Mouse (Mus musculus) testis, postnatal 14 days (tissue): ENCODE measurements around the gene Adgrl1.

Source experiments
- DNase-seq: peaks from one replicate; pipeline ENCODE4 v3.0.0; 2021; ENCODE audit warnings: low spot score

The Adgrl1 gene

GRCm38 (mm10) chr8:83899363-83900252 lies at the start of gene Adgrl1:
Gene Adgrl1 (plus strand): TSS chr8:83900105.
- DNase-seq: peak; percentile 94

GRCm38 (mm10) chr8:83852329-83852728 lies 47.6 kb upstream of the Adgrl1 start:
- no peak for DNase-seq

- DNase-seq: no peak
Measured at GRCm38 (mm10) chr8:83853323-83854050, 46.4 kb upstream of the Adgrl1 start.

- no peak for DNase-seq
Measured at GRCm38 (mm10) chr8:83856486-83857065, 43.3 kb upstream of the Adgrl1 start.

- DNase-seq: no peak
Measured at GRCm38 (mm10) chr8:83862439-83863268, 37.3 kb upstream of the Adgrl1 start.

- DNase-seq: peak; percentile 66
Measured at GRCm38 (mm10) chr8:83874881-83875655, 24.8 kb upstream of the Adgrl1 start.

GRCm38 (mm10) chr8:83875656-83876040 lies 24.3 kb upstream of the Adgrl1 start:
- DNase-seq: no peak

GRCm38 (mm10) chr8:83876080-83876837 lies 23.6 kb upstream of the Adgrl1 start:
- no peak for DNase-seq

- no peak for DNase-seq
Measured at GRCm38 (mm10) chr8:83876838-83877223, 23.1 kb upstream of the Adgrl1 start.

- no peak for DNase-seq
Measured at GRCm38 (mm10) chr8:83888409-83888808, 11.5 kb upstream of the Adgrl1 start.

- no peak for DNase-seq
Measured at GRCm38 (mm10) chr8:83892061-83892460, 7.8 kb upstream of the Adgrl1 start.

- DNase-seq: peak; percentile 69
Measured at GRCm38 (mm10) chr8:83893915-83894314, 6.0 kb upstream of the Adgrl1 start.

- no peak for DNase-seq
Measured at GRCm38 (mm10) chr8:83895894-83896293, 4.0 kb upstream of the Adgrl1 start.

- no peak for DNase-seq
Measured at GRCm38 (mm10) chr8:83896461-83896860, 3.4 kb upstream of the Adgrl1 start.

GRCm38 (mm10) chr8:83897211-83897610 lies 2.7 kb upstream of the Adgrl1 start:
- peak; percentile 45 for DNase-seq

GRCm38 (mm10) chr8:83898456-83898855 lies 1.4 kb upstream of the Adgrl1 start:
- no peak for DNase-seq

GRCm38 (mm10) chr8:83898985-83899362 lies 931 bp upstream of the Adgrl1 start:
- peak; percentile 83 for DNase-seq

GRCm38 (mm10) chr8:83900266-83900956 lies 506 bp downstream of the Adgrl1 start:
- no peak for DNase-seq

- no peak for DNase-seq
Measured at GRCm38 (mm10) chr8:83900957-83901270, 1.0 kb downstream of the Adgrl1 start.
